Mouse (Mus musculus): ENCODE measurements around the gene 2810408A11Rik. TPM values are rescaled to one million over a fixed set of nuclear protein-coding genes. Genes with fewer than 3 reads are reported as not detected.

2810408A11Rik gene
- total RNA-seq, 1 experiment = 3.3 TPM

DNA sequence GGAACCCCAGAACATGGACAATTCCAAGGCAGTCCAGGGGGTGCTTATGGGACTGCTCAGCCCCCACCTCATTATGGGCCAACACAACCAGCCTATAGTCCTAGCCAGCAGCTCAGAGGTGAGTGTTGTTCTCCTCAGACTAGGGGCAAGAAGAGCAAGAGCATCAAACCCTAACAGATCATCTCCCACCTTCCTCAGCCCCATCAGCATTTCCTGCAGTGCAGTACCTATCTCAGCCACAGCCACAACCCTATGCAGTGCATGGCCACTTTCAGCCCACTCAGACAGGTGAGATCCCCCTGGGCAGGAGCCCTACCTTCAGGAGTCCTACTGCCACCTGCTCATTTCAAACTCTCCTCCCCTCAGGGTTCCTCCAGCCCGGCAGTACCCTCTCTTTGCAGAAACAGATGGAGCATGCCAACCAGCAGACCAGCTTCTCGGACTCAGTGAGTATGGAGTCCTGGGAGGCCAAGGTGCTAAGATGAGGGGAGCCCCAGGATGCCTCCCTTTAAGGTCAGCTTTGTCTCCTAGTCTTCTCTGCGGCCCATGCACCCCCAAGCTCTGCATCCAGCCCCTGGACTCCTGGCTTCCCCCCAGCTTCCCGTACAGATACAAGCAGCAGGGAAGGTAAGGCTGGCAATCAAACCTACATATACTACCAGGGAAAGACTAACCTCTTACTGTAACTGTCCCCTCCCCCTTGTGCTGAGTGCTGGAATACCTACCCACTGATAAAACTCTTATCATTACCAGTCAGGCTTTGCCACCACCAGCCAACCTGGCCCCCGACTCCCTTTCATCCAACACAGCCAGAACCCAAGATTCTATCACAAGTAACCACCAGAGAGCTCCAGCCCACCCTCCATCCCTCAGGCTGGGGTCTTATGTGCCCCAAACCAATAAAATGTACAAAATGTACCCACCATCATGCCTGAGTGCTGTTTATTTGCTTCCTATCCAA lies 15.2 kb upstream of the 2810408A11Rik start:
- Histone ChIP-seq H3K36me3 (ENCODE audit: control insufficient read depth, insufficient read depth, low read length, poor library complexity, severe bottlenecking) (peaks cover 65% of the 10 kb centered on the region), H3K27ac (ENCODE audit: insufficient read depth, low read depth, low read length, poor library complexity, severe bottlenecking) (no peak overlapping the region), H3K4me3 (ENCODE audit: insufficient read depth in 1 of 2, low read depth in 1 of 2, low read length in 2 of 2, poor library complexity in 1 of 2, severe bottlenecking in 1 of 2) (no peak overlapping the region), H3K4me1 (ENCODE audit: control insufficient read depth in 2 of 2, insufficient read depth in 2 of 2, low read length in 2 of 2, poor library complexity in 1 of 2) (peaks cover 0 to 17% of the 10 kb centered on the region in 2 experiments; a peak in 1 of 4 replicates), H3K9ac (ENCODE audit: insufficient read depth, low read depth, low read length, poor library complexity, severe bottlenecking) (no peak overlapping the region), H3K9me3 (ENCODE audit: control insufficient read depth, insufficient read depth, low read depth, low read length) (no peaks in the 10 kb centered on the region)
- in situ Hi-C loops (cut with MboI; ENCODE audit: low sequenced_read_pairs in 2 of 2, unreplicated experiment in 2 of 2) = no loop called here
- TF ChIP-seq CHD2 (IDR thresholded peaks at IDR 0.05; ENCODE audit: low read depth, low read length) (no peak), HCFC1 (IDR thresholded peaks at IDR 0.05; ENCODE audit: borderline replicate concordance, insufficient read depth, low read length) (no peak), ZC3H11A (IDR thresholded peaks at IDR 0.05; ENCODE audit: borderline replicate concordance, low read depth, low read length) (no peak), ZNF384 (IDR thresholded peaks at IDR 0.05; ENCODE audit: low read depth, low read length) (no peak), MAFK (IDR thresholded peaks at IDR 0.05; ENCODE audit: insufficient read depth, low read depth, low read length) (no peak)
- no peak for DNase-seq (ENCODE audit: low read depth, low spot score)

GRCm38 (mm10) chr11:69914917-69915430 lies 14.2 kb upstream of the 2810408A11Rik start:
- Histone ChIP-seq H3K27ac (ENCODE audit: insufficient read depth, low read depth, low read length, poor library complexity, severe bottlenecking) (no peak overlapping the region), H3K9ac (ENCODE audit: insufficient read depth, low read depth, low read length, poor library complexity, severe bottlenecking) (no peak overlapping the region), H3K4me3 (ENCODE audit: insufficient read depth in 1 of 2, low read depth in 1 of 2, low read length in 2 of 2, poor library complexity in 1 of 2, severe bottlenecking in 1 of 2) (no peak overlapping the region), H3K36me3 (ENCODE audit: control insufficient read depth, insufficient read depth, low read length, poor library complexity, severe bottlenecking) (peaks cover 72% of the 10 kb centered on the region), H3K9me3 (ENCODE audit: control insufficient read depth, insufficient read depth, low read depth, low read length) (no peaks in the 10 kb centered on the region), H3K4me1 (ENCODE audit: control insufficient read depth in 2 of 2, insufficient read depth in 2 of 2, low read length in 2 of 2, poor library complexity in 1 of 2) (peaks cover 0 to 17% of the 10 kb centered on the region in 2 experiments; a peak in 1 of 4 replicates)
- no peak for TF ChIP-seq ZC3H11A (IDR thresholded peaks at IDR 0.05; ENCODE audit: borderline replicate concordance, low read depth, low read length)
- no peak for TF ChIP-seq MAFK (IDR thresholded peaks at IDR 0.05; ENCODE audit: insufficient read depth, low read depth, low read length)
- TF ChIP-seq CHD2 (IDR thresholded peaks at IDR 0.05; ENCODE audit: low read depth, low read length) = no peak
- TF ChIP-seq HCFC1 (IDR thresholded peaks at IDR 0.05; ENCODE audit: borderline replicate concordance, insufficient read depth, low read length) = no peak
- no peak for TF ChIP-seq ZNF384 (IDR thresholded peaks at IDR 0.05; ENCODE audit: low read depth, low read length)
- in situ Hi-C loops (cut with MboI; ENCODE audit: low sequenced_read_pairs in 2 of 2, unreplicated experiment in 2 of 2) = no loop called here
- DNase-seq (ENCODE audit: low read depth, low spot score) = no peak

- DNase-seq (ENCODE audit: low read depth, low spot score) = no peak
- Histone ChIP-seq H3K9ac (ENCODE audit: insufficient read depth, low read depth, low read length, poor library complexity, severe bottlenecking) (peak overlapping the region; percentile 82), H3K4me3 (ENCODE audit: insufficient read depth in 1 of 2, low read depth in 1 of 2, low read length in 2 of 2, poor library complexity in 1 of 2, severe bottlenecking in 1 of 2) (peak overlapping the region; percentile 80 to 87), H3K9me3 (ENCODE audit: control insufficient read depth, insufficient read depth, low read depth, low read length) (no peaks in the 10 kb centered on the region), H3K27ac (ENCODE audit: insufficient read depth, low read depth, low read length, poor library complexity, severe bottlenecking) (peak overlapping the region; percentile 81; the same call in 1 of the 2 replicates), H3K36me3 (ENCODE audit: control insufficient read depth, insufficient read depth, low read length, poor library complexity, severe bottlenecking) (peaks cover 68% of the 10 kb centered on the region), H3K4me1 (ENCODE audit: control insufficient read depth in 2 of 2, insufficient read depth in 2 of 2, low read length in 2 of 2, poor library complexity in 1 of 2) (peaks cover 0 to 15% of the 10 kb centered on the region in 2 experiments; a peak in 1 of 4 replicates)
- TF ChIP-seq ZNF384 (IDR thresholded peaks at IDR 0.05; ENCODE audit: low read depth, low read length) (no peak), CHD2 (IDR thresholded peaks at IDR 0.05; ENCODE audit: low read depth, low read length) (0 out of 2 replicates have a peak, but pooled peaks have one; percentile 12), MAFK (IDR thresholded peaks at IDR 0.05; ENCODE audit: insufficient read depth, low read depth, low read length) (no peak), HCFC1 (IDR thresholded peaks at IDR 0.05; ENCODE audit: borderline replicate concordance, insufficient read depth, low read length) (no peak), ZC3H11A (IDR thresholded peaks at IDR 0.05; ENCODE audit: borderline replicate concordance, low read depth, low read length) (no peak)
- in situ Hi-C loops (cut with MboI; ENCODE audit: low sequenced_read_pairs in 2 of 2, unreplicated experiment in 2 of 2) = no loop called here
Measured at GRCm38 (mm10) chr11:69914372-69914764, 13.6 kb upstream of the 2810408A11Rik start.

GRCm38 (mm10) chr11:69913554-69914371 lies 13.0 kb upstream of the 2810408A11Rik start, which contains the start of gene Gps2:
Gps2 (plus strand) TSS chr11:69913888.
- Histone ChIP-seq H3K4me1 (ENCODE audit: control insufficient read depth in 2 of 2, insufficient read depth in 2 of 2, low read length in 2 of 2, poor library complexity in 1 of 2) (peaks cover 0 to 11% of the 10 kb centered on the region in 2 experiments; a peak in 1 of 4 replicates), H3K36me3 (ENCODE audit: control insufficient read depth, insufficient read depth, low read length, poor library complexity, severe bottlenecking) (peaks cover 67% of the 10 kb centered on the region), H3K9ac (ENCODE audit: insufficient read depth, low read depth, low read length, poor library complexity, severe bottlenecking) (peak within 1 kb of the TSS; percentile 82), H3K27ac (ENCODE audit: insufficient read depth, low read depth, low read length, poor library complexity, severe bottlenecking) (peak within 1 kb of the TSS; percentile 81), H3K4me3 (ENCODE audit: insufficient read depth in 1 of 2, low read depth in 1 of 2, low read length in 2 of 2, poor library complexity in 1 of 2, severe bottlenecking in 1 of 2) (peak within 1 kb of the TSS; percentile 80 to 87), H3K9me3 (ENCODE audit: control insufficient read depth, insufficient read depth, low read depth, low read length) (no peaks in the 10 kb centered on the region)
- TF ChIP-seq ZC3H11A (IDR thresholded peaks at IDR 0.05; ENCODE audit: borderline replicate concordance, low read depth, low read length) = no peak
- peak; percentile 81 for TF ChIP-seq HCFC1 (IDR thresholded peaks at IDR 0.05; ENCODE audit: borderline replicate concordance, insufficient read depth, low read length)
- TF ChIP-seq CHD2 (IDR thresholded peaks at IDR 0.05; ENCODE audit: low read depth, low read length) = peak; percentile 93
- in situ Hi-C loops (cut with MboI; ENCODE audit: low sequenced_read_pairs in 2 of 2, unreplicated experiment in 2 of 2) = no loop called here
- peak; percentile 92 for DNase-seq (ENCODE audit: low read depth, low spot score)

Data from ES-E14 (cell line).